Comparison of ENCODE assay signal across 10 mouse cellular contexts in the genomic region with DNA sequence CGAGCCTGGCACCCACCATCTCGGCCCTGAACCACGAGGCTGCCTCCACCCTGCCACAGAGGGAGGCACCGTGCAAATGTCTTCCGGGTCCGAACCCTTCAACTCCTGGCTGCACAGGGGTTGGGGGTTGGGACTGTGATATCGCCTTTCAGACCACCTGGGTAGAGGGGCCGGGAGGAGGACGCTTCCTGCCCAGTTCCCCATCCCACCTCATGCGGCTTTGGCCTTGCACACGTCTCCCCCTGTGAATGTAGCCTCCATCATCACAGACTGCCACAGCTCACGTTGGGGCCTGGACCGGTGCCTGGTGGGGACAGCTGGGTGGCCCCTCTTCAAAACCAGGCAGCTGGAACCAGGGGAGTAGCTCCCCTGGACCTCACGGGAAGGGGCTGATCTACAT. TPM values are rescaled to one million over a fixed set of nuclear protein-coding genes. Genes with fewer than 3 reads are reported as not detected.
DNase-seq lines count a peak whose midpoint lies in the region; ATAC-seq lines count a peak whose summit lies in the region.
"Had no signal": no experiment of that assay in that cellular context is flagged by ENCODE, and none has a peak within 500 bp of the region (broad histone marks: within the 10 kb centered on the region; RNA-seq: fewer than 3 reads in every experiment).

No protein-coding gene starts in this region.

- ATAC-seq in hindbrain, embryonic 12.5 days (ENCODE audit: low FRiP score) = no peak
- ATAC-seq in hindbrain, embryonic 11.5 days (ENCODE audit: low FRiP score) = no peak
- ATAC-seq in forebrain, embryonic 11.5 days (replicated peaks; ENCODE audit: low FRiP score) = no peak
- no peak for ATAC-seq in midbrain, embryonic 12.5 days (ENCODE audit: low FRiP score, low read depth)
- no peak for ATAC-seq in inflammation-experienced regulatory T-cells, adult 6 months
- ATAC-seq: Patski had no signal

- H3K9me3 ChIP-seq in hindbrain, embryonic 12.5 days (replicated peaks) = no peaks in the 10 kb centered on the region
- H3K9me3 ChIP-seq in hindbrain, embryonic 11.5 days (ENCODE audit: control insufficient read depth, low read length) = no peaks in the 10 kb centered on the region
- H3K9me3 ChIP-seq in forebrain, embryonic 11.5 days (ENCODE audit: control insufficient read depth, low read length) = no peaks in the 10 kb centered on the region
- no peaks in the 10 kb centered on the region for H3K9me3 ChIP-seq in midbrain, embryonic 12.5 days
- H3K9me3 ChIP-seq: liver, embryonic 15.5 days had no signal

- peak overlapping the region; percentile 56 for H3K9ac ChIP-seq in hindbrain, embryonic 12.5 days
- no peak overlapping the region for H3K9ac ChIP-seq in hindbrain, embryonic 11.5 days (ENCODE audit: low read depth, low read length)
- H3K9ac ChIP-seq in forebrain, embryonic 11.5 days (ENCODE audit: low read length) = peak overlapping the region; percentile 27; the same call in 1 of the 2 replicates
- peak overlapping the region; percentile 48; the same call in 1 of the 2 replicates for H3K9ac ChIP-seq in midbrain, embryonic 12.5 days (replicated peaks)
- H3K9ac ChIP-seq: liver, embryonic 15.5 days had no signal

- H3K36me3 ChIP-seq in hindbrain, embryonic 12.5 days = peaks cover 11% of the 10 kb centered on the region
- H3K36me3 ChIP-seq in hindbrain, embryonic 11.5 days (ENCODE audit: control insufficient read depth, insufficient read depth, low read length) = no peaks in the 10 kb centered on the region
- H3K36me3 ChIP-seq in forebrain, embryonic 11.5 days (ENCODE audit: control insufficient read depth, insufficient read depth, low read length) = no peaks in the 10 kb centered on the region; the same call in 1 of the 2 replicates
- H3K36me3 ChIP-seq in midbrain, embryonic 12.5 days = peaks cover 9% of the 10 kb centered on the region; the same call in 1 of the 2 replicates
- H3K36me3 ChIP-seq: liver, embryonic 15.5 days had no signal

- WGBS in hindbrain, embryonic 12.5 days = 39% methylated on average over 14 of the region's 14 CpGs
- 31% methylated on average over 14 of the region's 14 CpGs for WGBS in hindbrain, embryonic 11.5 days
- 27% methylated on average over 14 of the region's 14 CpGs for WGBS in forebrain, embryonic 11.5 days
- WGBS in midbrain, embryonic 12.5 days = 33% methylated on average over 14 of the region's 14 CpGs

- peak overlapping the region; percentile 50 for H3K4me2 ChIP-seq in hindbrain, embryonic 12.5 days (replicated peaks)
- no peak overlapping the region for H3K4me2 ChIP-seq in hindbrain, embryonic 11.5 days (replicated peaks; ENCODE audit: low read depth, low read length)
- 0 out of 2 replicates have a peak overlapping the region, but pooled peaks have one; percentile 32 for H3K4me2 ChIP-seq in forebrain, embryonic 11.5 days (ENCODE audit: low read depth, low read length, severe bottlenecking)
- H3K4me2 ChIP-seq in midbrain, embryonic 12.5 days (replicated peaks) = peak overlapping the region; percentile 45

- H3K27ac ChIP-seq in hindbrain, embryonic 12.5 days = no peak overlapping the region
- H3K27ac ChIP-seq in hindbrain, embryonic 11.5 days (ENCODE audit: low read depth, low read length) = no peak overlapping the region
- no peak overlapping the region for H3K27ac ChIP-seq in forebrain, embryonic 11.5 days (ENCODE audit: low read depth, low read length)
- H3K27ac ChIP-seq in midbrain, embryonic 12.5 days (replicated peaks) = no peak overlapping the region
- H3K27ac ChIP-seq: liver, embryonic 15.5 days had no signal

- DNase-seq in hindbrain, embryonic 11.5 days (ENCODE audit: low spot score) = no peak
- DNase-seq in cerebellum, adult 9-11 months = peak; percentile 60
- DNase-seq in forebrain, embryonic 11.5 days (ENCODE audit: low spot score) = no peak
- DNase-seq in right cerebral cortex, postnatal 36 days (ENCODE audit: low spot score in 2 of 2) = no peak
- no peak for DNase-seq in retina, embryonic 14.5 days (ENCODE audit: low spot score)

- no peak overlapping the region; the same call in 1 of the 2 replicates for H3K4me3 ChIP-seq in hindbrain, embryonic 12.5 days
- no peak overlapping the region for H3K4me3 ChIP-seq in hindbrain, embryonic 11.5 days (ENCODE audit: low read depth, low read length)
- no peak overlapping the region for H3K4me3 ChIP-seq in forebrain, embryonic 11.5 days (ENCODE audit: low read depth, low read length)
- no peak overlapping the region; the same call in 1 of the 2 replicates for H3K4me3 ChIP-seq in midbrain, embryonic 12.5 days
- H3K4me3 ChIP-seq: liver, embryonic 15.5 days had no signal

- H3K4me1 ChIP-seq in hindbrain, embryonic 12.5 days = peaks cover 40% of the 10 kb centered on the region
- H3K4me1 ChIP-seq in hindbrain, embryonic 11.5 days (replicated peaks; ENCODE audit: control insufficient read depth, insufficient read depth, low read length) = 0 out of 2 replicates have a peak, but pooled peaks cover 2% of the 10 kb centered on the region
- peaks cover 9% of the 10 kb centered on the region; the same call in 1 of the 2 replicates for H3K4me1 ChIP-seq in forebrain, embryonic 11.5 days (replicated peaks; ENCODE audit: control insufficient read depth, insufficient read depth, low read length)
- H3K4me1 ChIP-seq in midbrain, embryonic 12.5 days = peaks cover 31% of the 10 kb centered on the region

- no peaks in the 10 kb centered on the region for H3K27me3 ChIP-seq in hindbrain, embryonic 12.5 days
- no peaks in the 10 kb centered on the region for H3K27me3 ChIP-seq in hindbrain, embryonic 11.5 days (ENCODE audit: control insufficient read depth, insufficient read depth, low read length)
- no peaks in the 10 kb centered on the region for H3K27me3 ChIP-seq in forebrain, embryonic 11.5 days (ENCODE audit: control insufficient read depth, insufficient read depth, low read length)
- peaks cover 24% of the 10 kb centered on the region for H3K27me3 ChIP-seq in midbrain, embryonic 12.5 days
- H3K27me3 ChIP-seq: Patski had no signal

RNA-seq across cellular contexts. Expression of a gene that starts 16.9 kb away (rescaled TPM):
- polyA plus RNA-seq in hindbrain, embryonic 12.5 days (2016; fragmentation: Nextera tagmentation; extraction: Ambion mirVana) = 33.3 and 35.3 TPM in 2 replicates
- polyA plus RNA-seq in hindbrain, embryonic 11.5 days (2014; fragmentation: Nextera tagmentation; extraction: Ambion mirVana) = 16.6 and 19.2 TPM in 2 replicates
- 11.7 and 14.0 TPM in 2 replicates for polyA plus RNA-seq in forebrain, embryonic 11.5 days (2014; fragmentation: Nextera tagmentation; extraction: Ambion mirVana)
- 24.1 and 28.8 TPM in 2 replicates for polyA plus RNA-seq in midbrain, embryonic 12.5 days (2016; fragmentation: Nextera tagmentation; extraction: Ambion mirVana)
- polyA plus RNA-seq in inflammation-experienced regulatory T-cells, adult 6 months (2017; shearing (Covaris generic)) = under 1 TPM in 1 of 3 experiments, not detected in 2; 0.20 TPM

RNA-seq across cellular contexts. Expression of a gene that starts 41.3 kb away (rescaled TPM):
- 77.6 and 81.3 TPM in 2 replicates for polyA plus RNA-seq in hindbrain, embryonic 12.5 days (2016; fragmentation: Nextera tagmentation; extraction: Ambion mirVana)
- polyA plus RNA-seq in hindbrain, embryonic 11.5 days (2014; fragmentation: Nextera tagmentation; extraction: Ambion mirVana) = 78.5 and 82.8 TPM in 2 replicates
- polyA plus RNA-seq in forebrain, embryonic 11.5 days (2014; fragmentation: Nextera tagmentation; extraction: Ambion mirVana) = 95.7 and 96.1 TPM in 2 replicates
- polyA plus RNA-seq in midbrain, embryonic 12.5 days (2016; fragmentation: Nextera tagmentation; extraction: Ambion mirVana) = 79.0 and 87.1 TPM in 2 replicates
- not detected for polyA plus RNA-seq in inflammation-experienced regulatory T-cells, adult 6 months (2017; shearing (Covaris generic))

RNA-seq across cellular contexts. Expression of a gene that starts 57.5 kb away (rescaled TPM):
- polyA plus RNA-seq in hindbrain, embryonic 12.5 days (2016; fragmentation: Nextera tagmentation; extraction: Ambion mirVana) = not detected in 2 replicates
- not detected in 2 replicates for polyA plus RNA-seq in hindbrain, embryonic 11.5 days (2014; fragmentation: Nextera tagmentation; extraction: Ambion mirVana)
- not detected in 2 replicates for polyA plus RNA-seq in forebrain, embryonic 11.5 days (2014; fragmentation: Nextera tagmentation; extraction: Ambion mirVana)
- polyA plus RNA-seq in midbrain, embryonic 12.5 days (2016; fragmentation: Nextera tagmentation; extraction: Ambion mirVana) = not detected in 2 replicates
- polyA plus RNA-seq in inflammation-experienced regulatory T-cells, adult 6 months (2017; shearing (Covaris generic)) = not detected
- polyA plus RNA-seq: liver, embryonic 15.5 days; Patski had no signal

Comparison
In these comparisons a context has a peak if more than half of its experiments do, and no peak if none do; other contexts are left out.
1. RNA of a gene that starts 16.9 kb away (polyA plus RNA-seq): 33.3 to 35.3 TPM in hindbrain, embryonic 12.5 days, 24.1 to 28.8 TPM in midbrain, embryonic 12.5 days, 16.6 to 19.2 TPM in hindbrain, embryonic 11.5 days and 11.7 to 14.0 TPM in forebrain, embryonic 11.5 days; 0.20 TPM in inflammation-experienced regulatory T-cells, adult 6 months; every median in the first group is over 10 times any median in the second.
2. RNA of a gene that starts 41.3 kb away (polyA plus RNA-seq): 95.7 to 96.1 TPM in forebrain, embryonic 11.5 days, 77.6 to 81.3 TPM in hindbrain, embryonic 12.5 days, 79.0 to 87.1 TPM in midbrain, embryonic 12.5 days and 78.5 to 82.8 TPM in hindbrain, embryonic 11.5 days; not detected in inflammation-experienced regulatory T-cells, adult 6 months; every median in the first group is over 10 times any median in the second.